Mouse (Mus musculus) heart, adult 2 months (tissue): ENCODE data around the gene Pou6f2.

ENCODE experiments used
- EP300 ChIP-seq: fragments of 200-500 bp; IDR thresholded peaks from 2 replicates; pipeline ENCODE4 v1.6.1; 2011; ENCODE audit warnings: low read depth, low read length, control low read depth; ENCODE audit not compliant: insufficient read depth
- POLR2A ChIP-seq: fragments of 200-500 bp; IDR thresholded peaks from 2 replicates; pipeline ENCODE4 v1.6.1; 2011; ENCODE audit warnings: mild to moderate bottlenecking, low read depth, low read length, control low read depth; ENCODE audit not compliant: insufficient read depth

DNA sequence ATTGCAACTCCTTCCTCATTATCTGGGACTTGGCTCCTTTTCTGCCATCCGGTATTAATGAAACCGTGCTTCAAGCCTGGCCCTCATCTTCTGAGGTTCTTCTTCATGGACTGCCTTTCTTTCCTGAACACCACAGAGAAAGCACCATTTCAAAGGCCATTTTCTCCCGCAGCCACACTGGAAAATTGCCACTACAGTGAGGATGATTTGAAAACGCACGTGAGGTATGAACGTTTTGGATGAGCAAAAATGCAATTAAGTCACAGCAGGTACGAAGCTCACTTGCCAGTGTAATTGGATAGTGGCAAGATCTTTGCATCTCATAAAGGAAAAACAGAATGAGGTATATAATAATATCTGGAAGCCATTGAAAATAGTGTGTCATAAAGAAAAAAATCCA lies 110.0 kb downstream of the Pou6f2 start:
- TF ChIP-seq EP300 (no peak), POLR2A (no peak)
